Mouse (Mus musculus) c-Kit-positive CD71-negative TER-119-negative erythroid progenitor cells, embryonic 14.5 days (primary cell): ENCODE results near the gene Mdk.

Experiments used
- DNase-seq: peaks from one replicate; pipeline ENCODE4 v3.0.0-alpha.2; 2013; ENCODE audit warnings: low read depth

Mdk gene

GRCm38 (mm10) chr2:91913328-91914110 lies 18.6 kb downstream of the Mdk start:
- no peak for DNase-seq

GRCm38 (mm10) chr2:91912616-91913015 lies 19.5 kb downstream of the Mdk start:
- no peak for DNase-seq

GRCm38 (mm10) chr2:91906141-91906540 lies 26.0 kb downstream of the Mdk start:
- no peak for DNase-seq

GRCm38 (mm10) chr2:91904618-91905307 lies 27.3 kb downstream of the Mdk start:
- no peak for DNase-seq

GRCm38 (mm10) chr2:91903171-91903925 lies 28.7 kb downstream of the Mdk start:
- no peak for DNase-seq

GRCm38 (mm10) chr2:91902336-91902735 lies 29.8 kb downstream of the Mdk start:
- DNase-seq, result no peak

- no peak for DNase-seq
Observed at GRCm38 (mm10) chr2:91900431-91900830, 31.7 kb downstream of the Mdk start.

- no peak for DNase-seq
Observed at GRCm38 (mm10) chr2:91899141-91899540, 33.0 kb downstream of the Mdk start.

GRCm38 (mm10) chr2:91897968-91898367 lies 34.1 kb downstream of the Mdk start:
- no peak for DNase-seq

- no peak for DNase-seq
Observed at GRCm38 (mm10) chr2:91895401-91895800, 36.7 kb downstream of the Mdk start.

GRCm38 (mm10) chr2:91894716-91895115 lies 37.4 kb downstream of the Mdk start:
- DNase-seq, result no peak

- DNase-seq, result no peak
Observed at GRCm38 (mm10) chr2:91884616-91885015, 47.5 kb downstream of the Mdk start.

GRCm38 (mm10) chr2:91883961-91884360 lies 48.1 kb downstream of the Mdk start:
- no peak for DNase-seq
